Mouse (Mus musculus): Measurements from ENCODE around the gene Hyal2. TPM values are rescaled to one million over a fixed set of nuclear protein-coding genes. Genes with fewer than 3 reads are reported as not detected.

The Hyal2 gene
- total RNA-seq, 2 experiments from 2014 or later: 19.8 to 21.0 TPM

DNA sequence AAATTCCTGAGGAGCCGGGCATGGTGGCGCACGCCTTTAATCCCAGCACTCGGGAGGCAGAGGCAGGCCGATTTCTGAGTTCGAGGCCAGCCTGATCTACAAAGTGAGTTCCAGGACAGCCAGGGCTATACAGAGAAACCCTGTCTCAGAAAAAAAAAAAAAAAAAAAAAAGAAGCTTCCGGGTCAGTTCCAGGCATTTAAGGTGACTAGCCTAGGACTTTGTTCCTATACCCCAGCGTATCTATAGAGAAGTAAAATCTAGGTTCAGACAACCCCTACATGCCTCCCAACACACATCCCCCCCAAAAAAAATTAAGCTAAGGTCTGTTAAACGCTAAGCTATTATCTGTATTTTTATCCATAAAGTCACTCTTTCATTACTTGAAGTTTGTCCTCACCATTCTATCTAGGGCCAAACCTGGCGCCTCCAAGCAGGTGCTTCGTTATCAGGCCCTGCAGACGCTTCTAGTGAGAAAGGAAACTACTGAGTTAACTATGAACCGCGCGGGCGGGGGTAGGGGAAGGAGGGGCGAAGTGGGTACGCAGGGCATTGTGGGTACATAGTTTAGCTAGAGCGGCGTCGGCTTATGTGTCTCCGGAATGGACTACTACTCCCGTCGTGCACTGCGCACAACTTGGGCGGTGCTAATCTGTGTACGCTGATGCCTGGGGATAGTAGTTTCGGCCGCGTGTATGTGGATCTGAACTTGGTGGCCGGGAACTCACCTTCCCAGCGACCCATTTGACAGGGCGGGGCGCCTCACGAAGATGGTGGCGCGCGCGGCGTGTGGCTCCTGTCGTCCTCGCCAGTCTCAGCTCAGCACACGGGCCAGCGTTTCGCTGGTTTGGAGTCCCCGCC is 19.5 kb downstream of the Hyal2 start, which contains the start of gene Ifrd2:
Ifrd2 (plus strand) TSS at position 669 of the 859 bp plus-strand sequence.
- DNase-seq (ENCODE audit: low spot score in 2 of 2): peak; percentile 93 to 95

GRCm38 (mm10) chr9:107587833-107588639 is 20.3 kb downstream of the Hyal2 start:
- DNase-seq (ENCODE audit: low spot score in 2 of 2): peak in 1 of 2 experiments; percentile 51

GRCm38 (mm10) chr9:107590058-107590772 is 22.5 kb downstream of the Hyal2 start:
- no peak for DNase-seq (ENCODE audit: low spot score in 2 of 2)

DNA sequence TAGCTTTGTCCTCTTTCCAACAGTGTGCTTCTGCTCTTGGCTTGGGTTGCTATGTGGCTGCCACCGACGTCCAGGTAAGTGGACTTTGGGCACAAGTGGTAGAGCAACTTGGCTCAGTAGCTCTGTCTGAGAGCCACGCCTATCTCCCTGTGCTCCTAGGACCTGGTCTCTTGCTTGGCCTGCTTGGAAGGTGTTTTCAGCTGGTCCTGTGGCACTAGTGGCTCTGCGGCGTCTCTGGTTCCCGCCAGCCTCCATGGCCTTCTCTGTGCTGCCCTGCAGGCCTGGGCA is 23.0 kb downstream of the Hyal2 start:
- no peak for DNase-seq (ENCODE audit: low spot score in 2 of 2)

GRCm38 (mm10) chr9:107593101-107593976 is 25.6 kb downstream of the Hyal2 start:
- no peak for DNase-seq (ENCODE audit: low spot score in 2 of 2)

- DNase-seq (ENCODE audit: low spot score in 2 of 2): no peak
Observed at GRCm38 (mm10) chr9:107594281-107595062, 26.7 kb downstream of the Hyal2 start.

- DNase-seq (ENCODE audit: low spot score in 2 of 2): no peak
Observed at GRCm38 (mm10) chr9:107596619-107597569, 29.1 kb downstream of the Hyal2 start.

DNA sequence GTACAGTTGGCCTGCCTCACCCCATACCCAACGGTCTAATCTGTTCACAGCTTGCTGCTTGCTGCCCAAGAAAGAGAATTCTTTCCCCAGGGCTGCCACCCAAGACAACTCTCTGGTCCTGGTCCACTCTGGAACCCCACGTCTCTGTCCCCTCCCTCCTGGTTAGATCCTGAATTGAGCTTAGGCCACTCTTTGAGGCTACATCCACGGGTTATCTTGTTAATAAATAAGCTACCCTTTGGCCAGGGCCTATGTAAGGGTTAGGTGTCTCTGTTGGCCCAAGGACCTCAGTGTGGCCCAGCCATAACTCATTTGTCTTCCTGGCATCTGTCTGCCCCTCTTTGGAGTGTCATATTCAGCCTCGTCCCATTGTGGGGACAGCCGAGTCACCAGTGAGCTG is 30.6 kb downstream of the Hyal2 start:
- DNase-seq (ENCODE audit: low spot score in 2 of 2): no peak

DNA sequence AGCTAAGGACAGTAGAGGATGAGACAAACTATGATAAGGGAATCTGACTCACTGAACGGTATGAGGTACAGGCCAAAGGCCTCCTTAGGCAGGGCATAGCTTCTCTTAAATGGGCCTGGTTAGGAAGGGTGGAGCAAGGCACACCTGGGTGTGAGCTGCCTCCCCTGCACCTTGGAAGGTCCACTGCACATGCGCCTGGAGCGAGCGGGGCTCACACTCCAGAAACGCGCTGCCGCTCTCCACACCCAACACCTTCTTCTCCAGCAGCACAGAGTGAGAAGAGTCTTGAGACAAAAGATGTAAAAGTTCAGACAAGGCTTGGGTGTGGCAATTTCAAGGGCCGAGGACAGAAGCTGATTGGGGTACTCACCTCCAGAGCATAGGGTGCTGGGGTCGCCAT is 31.7 kb downstream of the Hyal2 start:
- DNase-seq (ENCODE audit: low spot score in 2 of 2): no peak

DNA sequence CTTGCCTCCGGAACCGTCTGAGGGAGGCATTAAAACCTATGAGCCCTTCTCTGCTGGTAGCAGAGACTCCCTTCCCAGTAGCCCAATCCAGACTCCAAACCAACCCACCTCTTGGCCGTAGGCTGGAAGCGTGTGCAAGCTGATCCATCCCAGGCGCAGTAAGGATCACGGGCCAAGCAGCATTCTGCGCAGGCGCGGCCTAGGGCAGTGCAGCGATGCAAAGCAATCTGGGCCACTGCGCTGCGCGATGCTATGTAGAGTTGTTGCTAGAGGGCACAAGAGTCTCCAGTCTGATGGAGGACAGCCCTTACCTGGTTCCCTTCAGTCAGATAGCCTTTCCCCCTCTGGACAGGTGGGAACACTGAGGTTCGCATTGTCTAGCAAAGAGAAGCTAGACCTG is 32.1 kb downstream of the Hyal2 start:
- no peak for DNase-seq (ENCODE audit: low spot score in 2 of 2)

- no peak for DNase-seq (ENCODE audit: low spot score in 2 of 2)
Observed at GRCm38 (mm10) chr9:107600745-107601144, 33.0 kb downstream of the Hyal2 start.

DNA sequence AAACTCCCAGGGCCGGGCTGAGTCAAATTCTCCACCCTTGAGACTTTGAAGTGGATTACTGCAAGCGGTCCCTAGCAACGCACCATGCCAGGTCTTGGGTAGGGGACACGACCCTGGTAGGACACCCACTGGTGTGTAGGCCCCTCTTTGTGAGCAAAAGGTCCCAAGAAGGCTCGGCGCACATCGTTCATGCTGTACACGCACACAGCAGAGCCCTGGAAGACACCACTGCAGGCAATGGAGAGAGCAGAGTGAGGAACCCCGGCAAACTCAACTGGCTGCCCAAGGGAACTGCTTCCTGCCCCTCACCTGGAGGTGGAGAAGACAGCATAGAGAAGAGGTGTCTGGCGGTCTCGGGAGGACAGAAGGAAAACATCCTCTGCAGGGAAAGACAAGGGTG is 33.5 kb downstream of the Hyal2 start:
- DNase-seq (ENCODE audit: low spot score in 2 of 2): no peak

GRCm38 (mm10) chr9:107602068-107602648 is 34.4 kb downstream of the Hyal2 start:
- DNase-seq (ENCODE audit: low spot score in 2 of 2): peak; percentile 98 to 99

- no peak for DNase-seq (ENCODE audit: low spot score in 2 of 2)
Observed at GRCm38 (mm10) chr9:107603251-107603650, 35.5 kb downstream of the Hyal2 start.

DNA sequence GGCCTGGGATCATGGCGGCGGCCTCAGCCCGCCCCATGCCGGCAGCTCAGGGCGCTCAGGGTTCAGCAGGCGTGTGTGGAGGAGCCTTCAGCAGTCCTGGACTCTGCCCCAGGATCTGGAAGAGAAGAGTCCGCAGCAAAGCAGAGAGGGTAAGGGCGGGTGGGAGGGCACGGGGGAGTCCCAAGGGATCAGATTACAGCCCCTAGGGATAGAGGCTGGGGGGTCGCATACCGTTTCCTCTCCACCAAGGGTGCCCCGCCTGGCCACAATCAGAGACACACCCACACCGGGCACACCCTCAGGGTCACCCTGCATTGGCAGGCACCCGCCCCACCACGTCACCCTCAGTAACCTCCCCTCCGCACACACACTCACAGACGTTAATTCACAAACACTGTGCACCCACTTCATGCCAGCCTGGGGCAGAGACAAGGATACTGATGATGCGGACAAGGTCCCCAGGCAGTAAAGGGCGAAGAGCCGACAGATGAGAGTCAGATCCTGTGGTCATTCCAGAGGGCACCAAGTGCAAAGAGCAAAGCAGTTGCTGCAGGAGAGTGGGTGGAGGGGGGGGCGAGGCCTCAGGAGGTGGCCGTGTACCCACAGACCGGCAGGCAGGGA is 37.4 kb downstream of the Hyal2 start:
- DNase-seq (ENCODE audit: low spot score in 2 of 2): no peak

DNA sequence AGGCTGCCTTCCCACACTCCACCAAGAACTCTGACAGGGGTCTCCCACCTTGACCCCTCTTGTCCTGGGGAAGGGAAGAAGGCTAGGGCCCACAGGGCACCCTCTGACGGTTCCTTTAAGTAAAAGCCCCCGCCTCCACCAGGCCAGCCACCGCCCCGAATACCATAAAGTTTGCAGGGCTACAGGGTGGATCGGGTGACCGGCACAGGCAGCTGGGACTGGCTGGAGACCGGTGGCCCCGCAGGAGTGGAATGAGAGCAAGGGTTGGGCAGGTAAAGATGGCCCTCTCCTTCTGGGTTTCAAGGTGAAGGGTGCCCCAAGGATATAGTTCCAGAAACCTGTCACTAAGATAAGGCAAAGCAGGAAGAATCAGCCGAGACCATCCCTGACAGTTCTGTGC is 38.8 kb downstream of the Hyal2 start:
- DNase-seq (ENCODE audit: low spot score in 2 of 2): no peak

GRCm38 (mm10) chr9:107607036-107607435 is 39.3 kb downstream of the Hyal2 start:
- no peak for DNase-seq (ENCODE audit: low spot score in 2 of 2)

- DNase-seq (ENCODE audit: low spot score in 2 of 2): no peak
Observed at GRCm38 (mm10) chr9:107607653-107608245, 40.0 kb downstream of the Hyal2 start.

All from layer of hippocampus, postnatal 10 days (tissue).